Mouse (Mus musculus): ENCODE data around the gene Plbd1. TPM values are rescaled to one million over a fixed set of nuclear protein-coding genes. Genes with fewer than 3 reads are reported as not detected.
A peak's percentile ranks its signal among the peaks of the same experiment; 100 is the strongest.

Gene Plbd1
- polyA plus RNA-seq (2012; rRNA removed): 31.4 and 37.1 TPM in 2 replicates

- H3K27me3 ChIP-seq (ENCODE audit: control insufficient read depth, insufficient read depth, low read length): peaks cover 3% of the 10 kb centered on the region; the same call in 1 of the 2 replicates
- DNase-seq: peak; percentile 9
- WGBS: 5% methylated on average over 19 of the region's 19 CpGs
- H3K36me3 ChIP-seq (ENCODE audit: control insufficient read depth, insufficient read depth, low read length): no peaks in the 10 kb centered on the region
- no peak within 1 kb of the TSS; the same call in 1 of the 2 replicates for H3K4me3 ChIP-seq (ENCODE audit: control insufficient read depth, insufficient read depth, low read length)
- TF ChIP-seq CTCF (IDR thresholded peaks at IDR 0.05; ENCODE audit: borderline replicate concordance, control insufficient read depth, extremely low read depth, insufficient read depth, low read length, poor library complexity) (no peak), POLR2A (IDR thresholded peaks at IDR 0.05; ENCODE audit: control insufficient read depth, extremely low read depth, insufficient read depth, low read length, poor library complexity) (no peak)
- H3K4me1 ChIP-seq (replicated peaks; ENCODE audit: control insufficient read depth, insufficient read depth, low read length): peaks cover 3% of the 10 kb centered on the region; the same call in 1 of the 2 replicates
- H3K27ac ChIP-seq (ENCODE audit: control insufficient read depth, insufficient read depth, low read length): no peak within 1 kb of the TSS
Measured at GRCm38 (mm10) chr6:136661706-136662016, at the start of gene Plbd1. Gene Plbd1 (minus strand): TSS chr6:136661928.

GRCm38 (mm10) chr6:136710408-136710807 is 48.7 kb upstream of the Plbd1 start:
- no peak for DNase-seq
- H3K4me3 ChIP-seq (ENCODE audit: control insufficient read depth, insufficient read depth, low read length): no peak overlapping the region
- no peak for TF ChIP-seq POLR2A (IDR thresholded peaks at IDR 0.05; ENCODE audit: control insufficient read depth, extremely low read depth, insufficient read depth, low read length, poor library complexity)
- no peak for TF ChIP-seq CTCF (IDR thresholded peaks at IDR 0.05; ENCODE audit: borderline replicate concordance, control insufficient read depth, extremely low read depth, insufficient read depth, low read length, poor library complexity)
- H3K27ac ChIP-seq (ENCODE audit: control insufficient read depth, insufficient read depth, low read length): no peak overlapping the region
- no peaks in the 10 kb centered on the region for H3K4me1 ChIP-seq (replicated peaks; ENCODE audit: control insufficient read depth, insufficient read depth, low read length)
- no peaks in the 10 kb centered on the region for H3K27me3 ChIP-seq (ENCODE audit: control insufficient read depth, insufficient read depth, low read length)
- WGBS: 95% methylated on average over 5 of the region's 5 CpGs
- no peaks in the 10 kb centered on the region for H3K36me3 ChIP-seq (ENCODE audit: control insufficient read depth, insufficient read depth, low read length)

- Histone ChIP-seq H3K4me3 (ENCODE audit: control insufficient read depth, insufficient read depth, low read length) (no peak overlapping the region), H3K4me1 (replicated peaks; ENCODE audit: control insufficient read depth, insufficient read depth, low read length) (no peaks in the 10 kb centered on the region), H3K27me3 (ENCODE audit: control insufficient read depth, insufficient read depth, low read length) (no peaks in the 10 kb centered on the region), H3K27ac (ENCODE audit: control insufficient read depth, insufficient read depth, low read length) (no peak overlapping the region), H3K36me3 (ENCODE audit: control insufficient read depth, insufficient read depth, low read length) (no peaks in the 10 kb centered on the region)
- TF ChIP-seq POLR2A (IDR thresholded peaks at IDR 0.05; ENCODE audit: control insufficient read depth, extremely low read depth, insufficient read depth, low read length, poor library complexity) (no peak), CTCF (IDR thresholded peaks at IDR 0.05; ENCODE audit: borderline replicate concordance, control insufficient read depth, extremely low read depth, insufficient read depth, low read length, poor library complexity) (no peak)
- WGBS: 92% methylated on average over 6 of the region's 6 CpGs
- DNase-seq: no peak
Measured at GRCm38 (mm10) chr6:136708597-136708996, 46.9 kb upstream of the Plbd1 start.

GRCm38 (mm10) chr6:136701878-136702277 is 40.1 kb upstream of the Plbd1 start:
- DNase-seq: no peak
- H3K27me3 ChIP-seq (ENCODE audit: control insufficient read depth, insufficient read depth, low read length): no peaks in the 10 kb centered on the region
- H3K4me1 ChIP-seq (replicated peaks; ENCODE audit: control insufficient read depth, insufficient read depth, low read length): no peaks in the 10 kb centered on the region
- no peaks in the 10 kb centered on the region for H3K36me3 ChIP-seq (ENCODE audit: control insufficient read depth, insufficient read depth, low read length)
- WGBS: 96% methylated on average over 3 of the region's 3 CpGs
- H3K27ac ChIP-seq (ENCODE audit: control insufficient read depth, insufficient read depth, low read length): no peak overlapping the region
- no peak for TF ChIP-seq POLR2A (IDR thresholded peaks at IDR 0.05; ENCODE audit: control insufficient read depth, extremely low read depth, insufficient read depth, low read length, poor library complexity)
- no peak for TF ChIP-seq CTCF (IDR thresholded peaks at IDR 0.05; ENCODE audit: borderline replicate concordance, control insufficient read depth, extremely low read depth, insufficient read depth, low read length, poor library complexity)
- no peak overlapping the region for H3K4me3 ChIP-seq (ENCODE audit: control insufficient read depth, insufficient read depth, low read length)

- no peak overlapping the region for H3K4me3 ChIP-seq (ENCODE audit: control insufficient read depth, insufficient read depth, low read length)
- H3K27me3 ChIP-seq (ENCODE audit: control insufficient read depth, insufficient read depth, low read length): no peaks in the 10 kb centered on the region
- TF ChIP-seq CTCF (IDR thresholded peaks at IDR 0.05; ENCODE audit: borderline replicate concordance, control insufficient read depth, extremely low read depth, insufficient read depth, low read length, poor library complexity): no peak
- no peak for TF ChIP-seq POLR2A (IDR thresholded peaks at IDR 0.05; ENCODE audit: control insufficient read depth, extremely low read depth, insufficient read depth, low read length, poor library complexity)
- H3K36me3 ChIP-seq (ENCODE audit: control insufficient read depth, insufficient read depth, low read length): no peaks in the 10 kb centered on the region
- whole genome bisulfite sequencing: 84% methylated on average over 5 of the region's 5 CpGs
- H3K27ac ChIP-seq (ENCODE audit: control insufficient read depth, insufficient read depth, low read length): no peak overlapping the region
- no peak for DNase-seq
- H3K4me1 ChIP-seq (replicated peaks; ENCODE audit: control insufficient read depth, insufficient read depth, low read length): no peaks in the 10 kb centered on the region
Measured at GRCm38 (mm10) chr6:136701185-136701584, 39.5 kb upstream of the Plbd1 start.

GRCm38 (mm10) chr6:136691314-136691713 is 29.6 kb upstream of the Plbd1 start:
- Histone ChIP-seq H3K27ac (ENCODE audit: control insufficient read depth, insufficient read depth, low read length) (no peak overlapping the region), H3K4me1 (replicated peaks; ENCODE audit: control insufficient read depth, insufficient read depth, low read length) (0 out of 2 replicates have a peak, but pooled peaks cover 4% of the 10 kb centered on the region), H3K27me3 (ENCODE audit: control insufficient read depth, insufficient read depth, low read length) (no peaks in the 10 kb centered on the region), H3K4me3 (ENCODE audit: control insufficient read depth, insufficient read depth, low read length) (no peak overlapping the region), H3K36me3 (ENCODE audit: control insufficient read depth, insufficient read depth, low read length) (no peaks in the 10 kb centered on the region)
- TF ChIP-seq CTCF (IDR thresholded peaks at IDR 0.05; ENCODE audit: borderline replicate concordance, control insufficient read depth, extremely low read depth, insufficient read depth, low read length, poor library complexity): no peak
- TF ChIP-seq POLR2A (IDR thresholded peaks at IDR 0.05; ENCODE audit: control insufficient read depth, extremely low read depth, insufficient read depth, low read length, poor library complexity): no peak
- 97% methylated on average over 6 of the region's 6 CpGs for WGBS
- DNase-seq: no peak

GRCm38 (mm10) chr6:136690527-136690926 is 28.8 kb upstream of the Plbd1 start:
- no peak for DNase-seq
- Histone ChIP-seq H3K4me3 (ENCODE audit: control insufficient read depth, insufficient read depth, low read length) (no peak overlapping the region), H3K27ac (ENCODE audit: control insufficient read depth, insufficient read depth, low read length) (peak overlapping the region; percentile 24; the same call in 1 of the 2 replicates), H3K4me1 (replicated peaks; ENCODE audit: control insufficient read depth, insufficient read depth, low read length) (0 out of 2 replicates have a peak, but pooled peaks cover 4% of the 10 kb centered on the region), H3K36me3 (ENCODE audit: control insufficient read depth, insufficient read depth, low read length) (no peaks in the 10 kb centered on the region), H3K27me3 (ENCODE audit: control insufficient read depth, insufficient read depth, low read length) (no peaks in the 10 kb centered on the region)
- 57% methylated on average over 5 of the region's 5 CpGs for WGBS
- no peak for TF ChIP-seq POLR2A (IDR thresholded peaks at IDR 0.05; ENCODE audit: control insufficient read depth, extremely low read depth, insufficient read depth, low read length, poor library complexity)
- TF ChIP-seq CTCF (IDR thresholded peaks at IDR 0.05; ENCODE audit: borderline replicate concordance, control insufficient read depth, extremely low read depth, insufficient read depth, low read length, poor library complexity): no peak
